Mouse (Mus musculus): Measurements from ENCODE around the gene Wdr70.

GRCm38 (mm10) chr15:7858841-7859240, 240.2 kb downstream of the Wdr70 start:
- TF ChIP-seq CTCF (IDR thresholded peaks at IDR 0.05; ENCODE audit: insufficient read depth, low read depth, low read length) (no peak), POLR2A (IDR thresholded peaks at IDR 0.05; ENCODE audit: insufficient read depth, low read depth, low read length) (no peak)

Measured in olfactory bulb, adult 2 months (tissue).